Mouse (Mus musculus): ENCODE measurements at regions not wholly inside any gene's neighbourhood (a gene's known extent, or its start where the extent isn't known, plus 50 kb on each side); places are given as distances from the start of the nearest gene placed in this dataset.

GRCm38 (mm10) chr17:88174242-88174679 is 109.2 kb upstream of the Fbxo11 start:
- DNase-seq, result no peak

GRCm38 (mm10) chr17:88175951-88176623 is 111.0 kb upstream of the Fbxo11 start:
- no peak for DNase-seq

GRCm38 (mm10) chr17:88190735-88191134 is 125.6 kb upstream of the Fbxo11 start:
- no peak for DNase-seq

GRCm38 (mm10) chr17:88191444-88191843 is 126.4 kb upstream of the Fbxo11 start:
- no peak for DNase-seq

GRCm38 (mm10) chr17:88191930-88192807 is 127.1 kb upstream of the Fbxo11 start:
- no peak for DNase-seq

GRCm38 (mm10) chr17:88194693-88195092 is 129.6 kb upstream of the Fbxo11 start:
- no peak for DNase-seq

- no peak for DNase-seq
Observed at GRCm38 (mm10) chr17:88195303-88195702, 130.2 kb upstream of the Fbxo11 start.

- DNase-seq, result no peak
Observed at GRCm38 (mm10) chr17:88195893-88196292, 130.8 kb upstream of the Fbxo11 start.

- no peak for DNase-seq
Observed at GRCm38 (mm10) chr17:88196322-88196721, 131.2 kb upstream of the Fbxo11 start.

- no peak for DNase-seq
Observed at GRCm38 (mm10) chr17:88197381-88197780, 132.3 kb upstream of the Fbxo11 start.

- DNase-seq, result no peak
Observed at GRCm38 (mm10) chr17:88201249-88201970, 136.3 kb upstream of the Fbxo11 start.

GRCm38 (mm10) chr17:88202214-88202613 is 137.1 kb upstream of the Fbxo11 start:
- DNase-seq, result no peak

- no peak for DNase-seq
Observed at GRCm38 (mm10) chr17:88209565-88209964, 144.5 kb upstream of the Fbxo11 start.

- no peak for DNase-seq
Observed at GRCm38 (mm10) chr17:88212121-88212520, 147.0 kb upstream of the Fbxo11 start.

- no peak for DNase-seq
Observed at GRCm38 (mm10) chr17:88214746-88215145, 149.7 kb upstream of the Fbxo11 start.

GRCm38 (mm10) chr17:88222379-88222955 is 157.4 kb upstream of the Fbxo11 start:
- DNase-seq, result no peak

- no peak for DNase-seq
Observed at GRCm38 (mm10) chr17:88240476-88240875, 175.4 kb upstream of the Fbxo11 start.

- no peak for DNase-seq
Observed at GRCm38 (mm10) chr17:88248625-88249024, 183.5 kb upstream of the Fbxo11 start.

- DNase-seq, result peak; percentile 46 to 65
Observed at GRCm38 (mm10) chr17:88251949-88252521, 186.9 kb upstream of the Fbxo11 start.

GRCm38 (mm10) chr17:88255744-88256598 is 184.5 kb upstream of the Foxn2 start:
- DNase-seq, result peak; percentile 85 to 86

All from cerebellum, adult 18-20 months (tissue).